Mouse (Mus musculus): Measurements from ENCODE around the gene Gsta4.

DNA sequence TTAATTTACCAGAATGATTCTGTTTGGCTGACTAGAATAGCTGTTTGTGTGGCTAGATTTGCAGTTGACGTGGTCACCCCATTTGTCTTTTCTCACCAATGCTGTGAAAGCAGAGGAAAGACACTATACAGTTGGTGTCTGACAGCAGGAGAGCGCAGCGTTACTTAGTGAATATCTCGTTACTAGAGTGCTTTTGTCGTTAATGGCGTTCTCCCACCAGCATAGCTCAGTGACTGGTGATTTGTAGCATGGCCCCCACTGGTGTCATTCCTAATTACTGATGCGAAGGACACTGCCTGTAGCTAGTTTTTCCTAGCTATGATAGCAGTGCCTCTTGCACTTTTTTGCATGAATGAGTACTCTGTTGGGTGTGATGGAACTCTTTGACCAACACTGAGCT lies 46.9 kb upstream of the Gsta4 start:
- no peak for TF ChIP-seq POLR2A (IDR thresholded peaks at IDR 0.05; ENCODE audit: borderline replicate concordance, insufficient read depth, low read length)
- TF ChIP-seq CTCF (IDR thresholded peaks at IDR 0.05; ENCODE audit: borderline replicate concordance, insufficient read depth, low read depth, low read length) = no peak
